Mouse (Mus musculus) kidney, embryonic 15.5 days (tissue): ENCODE measurements around the gene Rad17. TPM values are rescaled to one million over a fixed set of nuclear protein-coding genes. Genes with fewer than 3 reads are reported as not detected.

Experiments
- ATAC-seq: fragments of 200-750 bp; cut with Nextera tagmentation; replicated peaks from 2 replicates; pipeline ENCODE4 v1.8.0; 2017; ENCODE audit warnings: moderate TSS enrichment; ENCODE audit not compliant: low FRiP score
- H3K27ac ChIP-seq: fragments of 300-500 bp; sonication (generic); 2 replicates; pipeline ENCODE4 v1.5.1; 2015; ENCODE audit warnings: mild to moderate bottlenecking, inconsistent platforms
- H3K27me3 ChIP-seq: fragments of 300-500 bp; sonication (generic); 2 replicates; pipeline ENCODE4 v1.6.1; 2015; ENCODE audit warnings: inconsistent platforms
- H3K36me3 ChIP-seq: fragments of 300-500 bp; sonication (generic); 2 replicates; pipeline ENCODE4 v1.6.1; 2015; ENCODE audit warnings: inconsistent platforms
- H3K4me1 ChIP-seq: fragments of 300-500 bp; sonication (generic); 2 replicates; pipeline ENCODE4 v1.6.1; 2015; ENCODE audit warnings: inconsistent platforms
- H3K4me2 ChIP-seq: fragments of 300-500 bp; sonication (generic); 2 replicates; pipeline ENCODE4 v1.6.1; 2015; ENCODE audit warnings: moderate library complexity, mild to moderate bottlenecking, inconsistent platforms
- H3K4me3 ChIP-seq: fragments of 300-500 bp; sonication (generic); replicated peaks from 2 replicates; pipeline ENCODE4 v1.5.1; 2015; ENCODE audit warnings: mild to moderate bottlenecking, inconsistent platforms
- H3K9ac ChIP-seq: fragments of 300-500 bp; sonication (generic); 2 replicates; pipeline ENCODE4 v1.6.1; 2015; ENCODE audit warnings: mild to moderate bottlenecking, inconsistent platforms
- H3K9me3 ChIP-seq: fragments of 300-500 bp; sonication (generic); replicated peaks from 2 replicates; pipeline ENCODE4 v1.6.1; 2016; ENCODE audit warnings: inconsistent platforms
- WGBS: fragments of 180-500 bp; shearing (Covaris S2); methylation state at CpG from one replicate; pipeline ENCODE4 v1.1.7; 2015; ENCODE audit warnings: mixed read lengths; 5-methylcytosine and 5-hydroxymethylcytosine counted together
- polyA plus RNA-seq: library from polyadenylated mRNA; unstranded; fragments of >200 nt; fragmentation: Nextera tagmentation; extraction: Ambion mirVana; gene quantifications from 2 replicates; pipeline ENCODE4 v1.2.1, GENCODE M21; 2015

Rad17 gene
- polyA plus RNA-seq, 1 experiment from 2014 or later: 21.0 TPM

DNA sequence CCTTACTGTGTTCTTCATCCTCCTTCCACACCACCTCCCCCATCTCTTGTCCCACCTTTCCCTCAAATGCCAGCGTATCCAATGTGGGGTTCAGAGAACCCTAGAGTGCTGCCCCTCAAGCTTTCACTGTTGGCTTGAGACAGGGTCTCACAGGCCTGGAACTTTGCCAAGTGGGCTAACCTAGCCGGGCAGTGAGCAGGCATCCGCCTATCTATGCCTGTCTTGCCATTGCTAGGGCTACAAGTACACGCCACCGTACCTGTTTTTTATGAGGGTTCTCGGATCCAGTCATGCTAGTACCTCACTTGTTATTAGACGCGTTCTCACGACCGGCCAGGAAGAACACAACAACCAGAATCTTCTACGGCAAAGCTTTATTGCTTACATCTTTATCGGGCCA is 62.2 kb downstream of the Rad17 start:
- 76% methylated on average over 12 of the region's 12 CpGs for WGBS
- Histone ChIP-seq H3K27ac (no peak overlapping the region), H3K9me3 (no peaks in the 10 kb centered on the region), H3K27me3 (no peaks in the 10 kb centered on the region), H3K4me1 (no peaks in the 10 kb centered on the region), H3K4me2 (no peak overlapping the region), H3K4me3 (no peak overlapping the region), H3K9ac (no peak overlapping the region), H3K36me3 (no peaks in the 10 kb centered on the region)
- no peak for ATAC-seq

GRCm38 (mm10) chr13:100582144-100582543 is 68.7 kb downstream of the Rad17 start:
- no peak for ATAC-seq
- H3K4me1 ChIP-seq: 0 out of 2 replicates have a peak, but pooled peaks cover 8% of the 10 kb centered on the region
- H3K4me2 ChIP-seq: no peak overlapping the region
- H3K9me3 ChIP-seq: no peaks in the 10 kb centered on the region
- H3K4me3 ChIP-seq: no peak overlapping the region
- no peak overlapping the region for H3K9ac ChIP-seq
- 33% methylated on average over 6 of the region's 6 CpGs for WGBS
- H3K27me3 ChIP-seq: no peaks in the 10 kb centered on the region
- H3K27ac ChIP-seq: 0 out of 2 replicates have a peak overlapping the region, but pooled peaks have one; percentile 30
- H3K36me3 ChIP-seq: no peaks in the 10 kb centered on the region

DNA sequence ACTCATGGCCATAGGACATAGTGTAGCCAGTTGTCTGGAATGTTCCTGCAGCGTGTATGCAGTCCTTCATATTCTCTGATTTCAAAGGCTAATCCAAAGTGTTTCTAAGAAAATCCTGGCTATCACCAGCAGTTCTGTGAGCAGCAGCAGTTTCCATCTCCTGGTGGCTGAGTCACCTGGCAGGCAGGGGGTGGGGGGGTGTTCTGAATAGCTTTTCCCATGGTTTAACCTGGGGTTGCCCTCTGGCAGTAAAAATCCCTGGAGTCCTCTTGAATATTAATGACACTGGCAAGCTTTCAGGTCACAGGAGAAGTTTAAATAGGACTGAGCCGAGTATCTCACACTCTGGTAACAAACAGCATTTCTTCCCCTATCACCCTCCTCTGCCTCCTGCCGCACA is 69.2 kb downstream of the Rad17 start:
- WGBS: 20% methylated on average over 3 of the region's 3 CpGs
- H3K4me3 ChIP-seq: no peak overlapping the region
- 0 out of 2 replicates have a peak, but pooled peaks have one; percentile 12 for ATAC-seq
- no peak overlapping the region for H3K9ac ChIP-seq
- no peaks in the 10 kb centered on the region for H3K9me3 ChIP-seq
- H3K27me3 ChIP-seq: no peaks in the 10 kb centered on the region
- H3K36me3 ChIP-seq: no peaks in the 10 kb centered on the region
- H3K4me1 ChIP-seq: 0 out of 2 replicates have a peak, but pooled peaks cover 8% of the 10 kb centered on the region
- H3K27ac ChIP-seq: 0 out of 2 replicates have a peak overlapping the region, but pooled peaks have one; percentile 30
- no peak overlapping the region for H3K4me2 ChIP-seq

DNA sequence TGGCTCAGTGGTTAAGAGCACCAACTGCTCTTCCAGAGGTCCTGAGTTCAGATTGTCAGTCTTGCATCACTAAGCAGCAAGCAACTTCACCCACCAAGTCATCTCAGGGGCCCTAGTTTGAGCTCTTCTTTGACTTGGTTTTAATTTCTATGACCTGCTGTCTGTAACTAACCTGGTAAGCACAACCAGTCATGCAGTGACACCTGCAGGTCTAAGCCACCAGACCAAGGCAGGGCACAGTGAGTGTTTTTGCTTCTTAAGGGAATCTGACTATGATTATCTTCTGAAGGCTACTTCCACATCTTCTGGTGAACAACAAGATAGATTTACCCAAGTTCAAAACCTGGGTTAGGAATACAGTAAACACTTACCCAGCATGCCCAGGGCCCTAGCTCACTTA is 70.9 kb downstream of the Rad17 start:
- H3K9ac ChIP-seq: no peak overlapping the region
- no peaks in the 10 kb centered on the region for H3K36me3 ChIP-seq
- no peaks in the 10 kb centered on the region for H3K27me3 ChIP-seq
- H3K9me3 ChIP-seq: no peaks in the 10 kb centered on the region
- H3K4me3 ChIP-seq: no peak overlapping the region
- no peak for ATAC-seq
- H3K4me1 ChIP-seq: 0 out of 2 replicates have a peak, but pooled peaks cover 8% of the 10 kb centered on the region
- no peak overlapping the region for H3K4me2 ChIP-seq
- no peak overlapping the region for H3K27ac ChIP-seq

- Histone ChIP-seq H3K4me3 (no peak overlapping the region), H3K4me1 (0 out of 2 replicates have a peak, but pooled peaks cover 8% of the 10 kb centered on the region), H3K27ac (no peak overlapping the region), H3K9ac (no peak overlapping the region), H3K9me3 (no peaks in the 10 kb centered on the region), H3K36me3 (no peaks in the 10 kb centered on the region), H3K4me2 (no peak overlapping the region), H3K27me3 (no peaks in the 10 kb centered on the region)
- no peak for ATAC-seq
- 65% methylated on average over 3 of the region's 3 CpGs for WGBS
Observed at GRCm38 (mm10) chr13:100579220-100579619, 71.6 kb downstream of the Rad17 start.

DNA sequence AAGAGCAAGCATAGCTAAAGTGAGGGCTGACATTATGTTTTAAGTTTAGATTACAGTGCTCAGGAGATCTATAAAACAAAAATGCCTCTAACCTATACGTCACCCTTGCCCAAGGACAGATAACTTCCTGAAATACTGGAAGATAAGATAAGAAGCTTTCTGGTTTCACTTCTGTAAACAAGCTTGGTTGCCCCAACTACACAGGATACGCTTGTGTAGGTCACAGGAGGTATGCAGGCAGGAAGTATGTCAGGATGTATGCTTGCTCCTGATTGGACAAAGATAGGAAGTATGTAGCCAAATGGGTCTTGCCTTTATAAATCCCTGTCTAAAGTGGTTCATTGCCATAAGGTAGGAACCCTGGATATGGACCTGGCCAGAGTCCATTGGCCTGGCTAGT is 74.9 kb downstream of the Rad17 start:
- H3K4me1 ChIP-seq: no peaks in the 10 kb centered on the region

DNA sequence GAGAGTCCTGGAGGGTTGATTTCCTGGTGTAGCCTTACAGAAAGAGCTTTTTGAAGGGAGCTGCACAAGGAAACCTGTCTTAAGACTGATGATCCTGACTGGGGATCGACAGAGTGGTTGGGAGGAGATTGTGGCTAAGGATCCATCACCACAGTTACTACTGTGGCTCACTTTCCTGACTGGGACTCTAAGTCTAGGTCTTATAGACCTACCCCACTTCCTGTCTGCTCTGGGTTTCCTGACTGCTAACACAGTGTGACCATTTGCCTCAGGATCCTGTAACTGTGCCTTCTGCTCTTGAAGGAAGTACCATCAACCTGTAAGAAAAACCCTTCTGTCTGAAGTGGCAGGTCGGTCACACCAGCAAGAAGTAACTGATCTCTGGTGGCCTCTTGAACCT is 80.1 kb downstream of the Rad17 start:
- no peaks in the 10 kb centered on the region for H3K4me1 ChIP-seq
- no peaks in the 10 kb centered on the region for H3K9me3 ChIP-seq
- no peak overlapping the region for H3K9ac ChIP-seq
- H3K4me2 ChIP-seq: no peak overlapping the region
- H3K27me3 ChIP-seq: no peaks in the 10 kb centered on the region
- H3K36me3 ChIP-seq: no peaks in the 10 kb centered on the region
- no peak overlapping the region for H3K4me3 ChIP-seq
- 68% methylated on average over 2 of the region's 2 CpGs for WGBS
- H3K27ac ChIP-seq: no peak overlapping the region
- ATAC-seq: no peak

More for the DNA sequence above, 74.9 kb downstream of the Rad17 start:
- Histone ChIP-seq H3K27ac (no peak overlapping the region), H3K9me3 (no peaks in the 10 kb centered on the region), H3K27me3 (no peaks in the 10 kb centered on the region), H3K4me2 (no peak overlapping the region), H3K36me3 (no peaks in the 10 kb centered on the region), H3K9ac (no peak overlapping the region), H3K4me3 (no peak overlapping the region)
- 44% methylated on average over 2 of the region's 2 CpGs for WGBS
- ATAC-seq: no peak

DNA sequence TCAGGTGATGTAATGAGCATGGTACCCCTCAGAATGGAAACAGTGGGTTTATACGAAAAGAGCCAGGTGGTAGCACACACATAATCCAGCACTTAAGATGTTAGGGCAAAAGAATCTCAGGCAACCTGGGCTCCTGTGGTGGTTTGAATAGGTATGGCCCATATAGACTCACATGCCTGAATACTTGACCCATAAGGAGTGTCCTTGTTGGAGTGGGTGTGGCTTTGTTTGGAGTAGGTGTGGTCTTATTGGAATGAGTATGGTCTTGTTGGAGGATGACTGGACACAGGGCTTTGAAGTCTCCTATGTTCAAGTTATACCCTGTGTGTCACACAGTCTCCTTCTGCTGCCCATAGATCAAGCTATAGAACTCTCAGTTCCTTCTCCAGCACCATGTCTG is 82.5 kb downstream of the Rad17 start:
- no peaks in the 10 kb centered on the region for H3K9me3 ChIP-seq
- no peak for ATAC-seq
- no peaks in the 10 kb centered on the region for H3K27me3 ChIP-seq
- H3K4me3 ChIP-seq: no peak overlapping the region
- no peak overlapping the region for H3K4me2 ChIP-seq
- WGBS: 89% methylated on average over 1 of the region's 1 CpGs
- no peaks in the 10 kb centered on the region for H3K36me3 ChIP-seq
- H3K9ac ChIP-seq: no peak overlapping the region
- H3K4me1 ChIP-seq: no peaks in the 10 kb centered on the region
- no peak overlapping the region for H3K27ac ChIP-seq

Other genes starting within 250 kb of the Rad17 start
- gene Naip1, start 198.2 kb downstream of the Rad17 start, polyA plus RNA-seq: not detected in 2 replicates
- gene Gtf2h2, start 158.5 kb downstream of the Rad17 start, polyA plus RNA-seq: 81.4 and 82.1 TPM in 2 replicates
- 26.1 and 27.4 TPM in 2 replicates for gene Ocln, start 98.3 kb downstream of the Rad17 start, polyA plus RNA-seq
- 14.0 and 15.3 TPM in 2 replicates for gene Marveld2, start 34.1 kb downstream of the Rad17 start, polyA plus RNA-seq
- gene Ak6, start 72 bp downstream of the Rad17 start, polyA plus RNA-seq: 268 and 298 TPM in 2 replicates
- gene Taf9, start 528 bp upstream of the Rad17 start, polyA plus RNA-seq: 13.7 and 13.9 TPM in 2 replicates
- gene Ccdc125, start 18.7 kb upstream of the Rad17 start, polyA plus RNA-seq: 6.3 and 8.0 TPM in 2 replicates
- 106 and 107 TPM in 2 replicates for gene Cdk7, start 79.9 kb upstream of the Rad17 start, polyA plus RNA-seq
- gene Mrps36, start 93.6 kb upstream of the Rad17 start, polyA plus RNA-seq: 171 and 186 TPM in 2 replicates
- 39.0 and 42.7 TPM in 2 replicates for gene Cenph, start 124.8 kb upstream of the Rad17 start, polyA plus RNA-seq
- 256 and 259 TPM in 2 replicates for gene Ccnb1, start 135.5 kb upstream of the Rad17 start, polyA plus RNA-seq
- 55.7 and 56.8 TPM in 2 replicates for gene Slc30a5, start 182.4 kb upstream of the Rad17 start, polyA plus RNA-seq